In genomic region chr14:115819021-115819420, GRCm38 (mm10) we compare ENCODE assay signal across 10 mouse cellular contexts.
DNase-seq lines count a peak whose midpoint lies in the region; ATAC-seq and TF ChIP-seq lines count a peak whose summit lies in the region.
"Had no signal": no experiment of that assay in that cellular context is flagged by ENCODE, and none has a peak within 500 bp of the region (broad histone marks: within the 10 kb centered on the region; RNA-seq: fewer than 3 reads in every experiment).

No protein-coding gene starts in this region.

- peak; percentile 69 for TF ChIP-seq CTCF in stomach, postnatal 0 days (IDR thresholded peaks at IDR 0.05; ENCODE audit: low read depth)

- no peak overlapping the region for H3K4me3 ChIP-seq in hindbrain, embryonic 11.5 days (ENCODE audit: low read depth, low read length)
- no peak overlapping the region for H3K4me3 ChIP-seq in hindbrain, embryonic 16.5 days (ENCODE audit: low read length)
- H3K4me3 ChIP-seq in stomach, postnatal 0 days (ENCODE audit: low read depth, low read length): no peak overlapping the region

- H3K9ac ChIP-seq in hindbrain, embryonic 11.5 days (ENCODE audit: low read depth, low read length): no peak overlapping the region
- no peak overlapping the region for H3K9ac ChIP-seq in hindbrain, embryonic 16.5 days (ENCODE audit: low read depth, low read length)
- no peak overlapping the region for H3K9ac ChIP-seq in stomach, postnatal 0 days (ENCODE audit: low read length)

- H3K4me1 ChIP-seq in hindbrain, embryonic 11.5 days (replicated peaks; ENCODE audit: control insufficient read depth, insufficient read depth, low read length): no peaks in the 10 kb centered on the region
- H3K4me1 ChIP-seq in hindbrain, embryonic 16.5 days (ENCODE audit: control insufficient read depth, insufficient read depth, low read depth, low read length): no peaks in the 10 kb centered on the region
- H3K4me1 ChIP-seq in stomach, postnatal 0 days (replicated peaks; ENCODE audit: control insufficient read depth, insufficient read depth): no peaks in the 10 kb centered on the region

- no peak overlapping the region for H3K27ac ChIP-seq in hindbrain, embryonic 11.5 days (ENCODE audit: low read depth, low read length)
- no peak overlapping the region for H3K27ac ChIP-seq in hindbrain, embryonic 16.5 days (ENCODE audit: low read depth, low read length)
- H3K27ac ChIP-seq in stomach, postnatal 0 days (replicated peaks): no peak overlapping the region

- 32% methylated on average over 1 of the region's 1 CpGs for WGBS in hindbrain, embryonic 11.5 days
- WGBS in hindbrain, embryonic 16.5 days: 19% methylated on average over 1 of the region's 1 CpGs
- 10% methylated on average over 1 of the region's 1 CpGs for WGBS in stomach, postnatal 0 days

- H3K36me3 ChIP-seq in hindbrain, embryonic 11.5 days (ENCODE audit: control insufficient read depth, insufficient read depth, low read length): no peaks in the 10 kb centered on the region
- no peaks in the 10 kb centered on the region for H3K36me3 ChIP-seq in hindbrain, embryonic 16.5 days (ENCODE audit: control insufficient read depth, insufficient read depth, low read length)
- H3K36me3 ChIP-seq in stomach, postnatal 0 days (ENCODE audit: control insufficient read depth, insufficient read depth, low read length): no peaks in the 10 kb centered on the region

- DNase-seq in hindbrain, embryonic 11.5 days (ENCODE audit: low spot score): peak; percentile 64
- peak; percentile 13 to 22 for DNase-seq in right cerebral cortex, adult 2 months (ENCODE audit: low spot score in 2 of 2)
- DNase-seq in right cerebral cortex, postnatal 25 days: no peak
- DNase-seq in forelimb bud, embryonic 11.5 days (ENCODE audit: low read depth, low spot score): peak; percentile 34
- peak; percentile 17 for DNase-seq in stomach, postnatal 0 days (ENCODE audit: low spot score)
- DNase-seq in gastrocnemius, adult 8-10 months (ENCODE audit: low spot score in 2 of 2): no peak
- no peak for DNase-seq in testis, postnatal 10 days (ENCODE audit: low spot score)
- DNase-seq: lung, adult 2 months had no signal

- no peaks in the 10 kb centered on the region for H3K27me3 ChIP-seq in hindbrain, embryonic 11.5 days (ENCODE audit: control insufficient read depth, insufficient read depth, low read length)
- no peaks in the 10 kb centered on the region for H3K27me3 ChIP-seq in hindbrain, embryonic 16.5 days (replicated peaks; ENCODE audit: control insufficient read depth, insufficient read depth, low read length)
- no peaks in the 10 kb centered on the region for H3K27me3 ChIP-seq in stomach, postnatal 0 days (ENCODE audit: control insufficient read depth, insufficient read depth, low read length)

- no peak overlapping the region for H3K4me2 ChIP-seq in hindbrain, embryonic 11.5 days (replicated peaks; ENCODE audit: low read depth, low read length)
- no peak overlapping the region for H3K4me2 ChIP-seq in hindbrain, embryonic 16.5 days (ENCODE audit: low read length)
- no peak overlapping the region for H3K4me2 ChIP-seq in stomach, postnatal 0 days (replicated peaks; ENCODE audit: low read depth)

- H3K9me3 ChIP-seq in hindbrain, embryonic 11.5 days (ENCODE audit: control insufficient read depth, low read length): no peaks in the 10 kb centered on the region
- no peaks in the 10 kb centered on the region for H3K9me3 ChIP-seq in hindbrain, embryonic 16.5 days (ENCODE audit: control insufficient read depth, low read length)
- H3K9me3 ChIP-seq in stomach, postnatal 0 days (ENCODE audit: control insufficient read depth, low read length): no peaks in the 10 kb centered on the region

- peak; percentile 70; the same call in 1 of the 2 replicates for ATAC-seq in hindbrain, embryonic 11.5 days (ENCODE audit: low FRiP score)
- ATAC-seq in hindbrain, embryonic 16.5 days: no peak
- ATAC-seq in stomach, postnatal 0 days (ENCODE audit: low FRiP score, low TSS enrichment): no peak
- ATAC-seq: inflammation-experienced regulatory T-cells, adult 6 months had no signal

- no peak for TF ChIP-seq EP300 in stomach, postnatal 0 days (optimal IDR thresholded peaks at IDR 0.05)

Comparison
In these comparisons a context has a peak if more than half of its experiments do, and no peak if none do; other contexts are left out.
1. DNase-seq: peak in hindbrain, embryonic 11.5 days (single experiment), right cerebral cortex, adult 2 months (2 of 2), forelimb bud, embryonic 11.5 days (single experiment) and stomach, postnatal 0 days (single experiment); none in right cerebral cortex, postnatal 25 days (single experiment), gastrocnemius, adult 8-10 months (0 of 2) and testis, postnatal 10 days (single experiment).